In the genomic region with DNA sequence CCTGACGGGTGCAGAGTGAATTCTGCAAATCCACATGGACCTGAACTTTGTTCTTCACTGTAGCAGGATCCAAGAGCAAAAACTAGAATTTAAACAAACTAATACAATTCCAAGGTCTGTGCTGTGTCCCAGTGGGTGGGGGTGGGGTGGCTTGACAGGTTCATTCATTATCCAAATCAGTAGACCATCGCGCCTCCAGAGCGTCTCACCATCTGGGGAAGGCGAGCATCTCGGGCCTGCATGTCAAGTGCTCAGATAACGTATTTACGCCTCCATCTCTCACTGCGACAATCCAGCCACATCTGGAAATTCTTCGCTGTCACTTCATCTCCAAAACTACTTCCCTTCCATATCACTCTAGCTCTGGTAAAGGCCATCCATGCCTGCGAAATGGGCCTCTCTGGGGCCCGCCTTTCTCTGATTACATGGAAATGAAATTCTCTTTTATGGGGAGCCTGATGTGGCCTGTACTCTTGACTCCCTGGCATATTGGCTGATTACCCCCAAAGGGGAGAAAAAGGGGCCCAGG, we compare ENCODE assay signal across 17 mouse cellular contexts.
DNase-seq lines count a peak whose midpoint lies in the region; ATAC-seq and TF ChIP-seq lines count a peak whose summit lies in the region.
"Had no signal": no experiment of that assay in that cellular context is flagged by ENCODE, and none has a peak within 500 bp of the region (broad histone marks: within the 10 kb centered on the region; RNA-seq: fewer than 3 reads in every experiment).

No protein-coding gene starts in this region.

- H3K9me3 ChIP-seq in hindbrain, embryonic 12.5 days (replicated peaks), result no peaks in the 10 kb centered on the region
- no peaks in the 10 kb centered on the region for H3K9me3 ChIP-seq in hindbrain, embryonic 16.5 days (ENCODE audit: control insufficient read depth, low read length)
- no peaks in the 10 kb centered on the region for H3K9me3 ChIP-seq in lung, postnatal 0 days (ENCODE audit: low read length)
- H3K9me3 ChIP-seq in neural tube, embryonic 11.5 days (ENCODE audit: control insufficient read depth, low read length), result no peaks in the 10 kb centered on the region
- H3K9me3 ChIP-seq: midbrain, embryonic 12.5 days had no signal

- H3K9ac ChIP-seq in hindbrain, embryonic 12.5 days, result no peak overlapping the region
- no peak overlapping the region for H3K9ac ChIP-seq in hindbrain, embryonic 16.5 days (ENCODE audit: low read depth, low read length)
- H3K9ac ChIP-seq in lung, postnatal 0 days (replicated peaks; ENCODE audit: low read depth), result no peak overlapping the region
- no peak overlapping the region for H3K9ac ChIP-seq in neural tube, embryonic 11.5 days (ENCODE audit: low read length)
- H3K9ac ChIP-seq: forebrain, postnatal 0 days; midbrain, embryonic 12.5 days had no signal

- no peak for TF ChIP-seq POLR2A in lung, adult 2 months (IDR thresholded peaks at IDR 0.05; ENCODE audit: borderline replicate concordance, extremely low read depth, low read depth, low read length)

- 0 out of 2 replicates have a peak overlapping the region, but pooled peaks have one; percentile 36 for H3K27ac ChIP-seq in hindbrain, embryonic 12.5 days
- no peak overlapping the region for H3K27ac ChIP-seq in hindbrain, embryonic 16.5 days (ENCODE audit: low read depth, low read length)
- no peak overlapping the region for H3K27ac ChIP-seq in lung, postnatal 0 days (ENCODE audit: low read length)
- H3K27ac ChIP-seq in neural tube, embryonic 11.5 days (ENCODE audit: low read depth, low read length), result no peak overlapping the region
- H3K27ac ChIP-seq: macrophage; midbrain, embryonic 12.5 days; stomach, postnatal 0 days had no signal

- TF ChIP-seq CTCF in lung, postnatal 0 days (IDR thresholded peaks at IDR 0.05), result no peak
- no peak for TF ChIP-seq CTCF in lung, adult 2 months (IDR thresholded peaks at IDR 0.05; ENCODE audit: insufficient read depth, low read length)

- ATAC-seq in hindbrain, embryonic 12.5 days (ENCODE audit: low FRiP score), result 0 out of 2 replicates have a peak, but pooled peaks have one; percentile 32
- ATAC-seq in hindbrain, embryonic 16.5 days, result no peak
- ATAC-seq in lung, postnatal 0 days, result no peak
- no peak for ATAC-seq in neural tube, embryonic 11.5 days (ENCODE audit: insufficient read depth, low FRiP score, low TSS enrichment)
- ATAC-seq: forebrain, postnatal 0 days; inflammation-experienced regulatory T-cells, adult 6 months had no signal

- no peak overlapping the region for H3K4me2 ChIP-seq in hindbrain, embryonic 12.5 days (replicated peaks)
- no peak overlapping the region for H3K4me2 ChIP-seq in hindbrain, embryonic 16.5 days (ENCODE audit: low read length)
- H3K4me2 ChIP-seq in lung, postnatal 0 days (replicated peaks; ENCODE audit: low read depth, low read length), result no peak overlapping the region
- H3K4me2 ChIP-seq in neural tube, embryonic 11.5 days (ENCODE audit: low read depth), result no peak overlapping the region
- H3K4me2 ChIP-seq: midbrain, embryonic 12.5 days had no signal

- peaks cover 25% of the 10 kb centered on the region for H3K4me1 ChIP-seq in hindbrain, embryonic 12.5 days
- H3K4me1 ChIP-seq in hindbrain, embryonic 16.5 days (ENCODE audit: control insufficient read depth, insufficient read depth, low read depth, low read length), result peaks cover 5% of the 10 kb centered on the region; the same call in 1 of the 2 replicates
- H3K4me1 ChIP-seq in lung, postnatal 0 days (ENCODE audit: insufficient read depth, low read depth, low read length), result no peaks in the 10 kb centered on the region
- H3K4me1 ChIP-seq in lung, adult 2 months (ENCODE audit: control insufficient read depth, insufficient read depth, low read length), result no peaks in the 10 kb centered on the region
- peaks cover 3% of the 10 kb centered on the region; the same call in 1 of the 2 replicates for H3K4me1 ChIP-seq in neural tube, embryonic 11.5 days (ENCODE audit: control insufficient read depth, insufficient read depth, low read length)

- no peaks in the 10 kb centered on the region for H3K27me3 ChIP-seq in hindbrain, embryonic 12.5 days
- H3K27me3 ChIP-seq in hindbrain, embryonic 16.5 days (replicated peaks; ENCODE audit: control insufficient read depth, insufficient read depth, low read length), result no peaks in the 10 kb centered on the region
- H3K27me3 ChIP-seq in lung, postnatal 0 days (replicated peaks; ENCODE audit: insufficient read depth, low read length), result no peaks in the 10 kb centered on the region
- no peaks in the 10 kb centered on the region for H3K27me3 ChIP-seq in neural tube, embryonic 11.5 days (ENCODE audit: control insufficient read depth, insufficient read depth, low read length)
- H3K27me3 ChIP-seq: midbrain, embryonic 12.5 days had no signal

- DNase-seq in lung, postnatal 0 days (ENCODE audit: low spot score), result peak; percentile 28
- DNase-seq in lung, adult 2 months, result no peak
- DNase-seq in embryo, embryonic 9.5 days (ENCODE audit: extremely low spot score), result peak; percentile 16
- DNase-seq in neural tube, embryonic 11.5 days (ENCODE audit: low spot score), result peak; percentile 38
- DNase-seq in layer of hippocampus, adult 8-10 months (ENCODE audit: low spot score in 2 of 2), result no peak
- DNase-seq: B cell, adult 2 months; cerebellum, adult 2 months; forebrain, postnatal 0 days; gastrocnemius, postnatal 36 days; heart, postnatal 10 days; liver had no signal

- WGBS in hindbrain, embryonic 12.5 days, result 45% methylated on average over 12 of the region's 12 CpGs
- WGBS in hindbrain, embryonic 16.5 days, result 64% methylated on average over 12 of the region's 12 CpGs
- WGBS in lung, postnatal 0 days, result 62% methylated on average over 12 of the region's 12 CpGs
- WGBS in lung, adult 2 months, result 80% methylated on average over 12 of the region's 12 CpGs
- 52% methylated on average over 12 of the region's 12 CpGs for WGBS in neural tube, embryonic 11.5 days

- TF ChIP-seq EP300 in lung, postnatal 0 days (IDR thresholded peaks at IDR 0.05), result no peak

- H3K4me3 ChIP-seq in hindbrain, embryonic 12.5 days, result no peak overlapping the region
- H3K4me3 ChIP-seq in hindbrain, embryonic 16.5 days (ENCODE audit: low read length), result no peak overlapping the region
- no peak overlapping the region for H3K4me3 ChIP-seq in lung, postnatal 0 days (ENCODE audit: low read depth, low read length)
- H3K4me3 ChIP-seq in lung, adult 2 months (replicated peaks; ENCODE audit: extremely low read depth, low read depth, low read length), result no peak overlapping the region
- no peak overlapping the region for H3K4me3 ChIP-seq in neural tube, embryonic 11.5 days (ENCODE audit: low read depth, low read length)
- H3K4me3 ChIP-seq: midbrain, embryonic 12.5 days had no signal

- H3K36me3 ChIP-seq in hindbrain, embryonic 12.5 days, result no peaks in the 10 kb centered on the region
- H3K36me3 ChIP-seq in hindbrain, embryonic 16.5 days (ENCODE audit: control insufficient read depth, insufficient read depth, low read length), result no peaks in the 10 kb centered on the region
- no peaks in the 10 kb centered on the region for H3K36me3 ChIP-seq in lung, postnatal 0 days (ENCODE audit: insufficient read depth, low read length)
- no peaks in the 10 kb centered on the region; the same call in 1 of the 2 replicates for H3K36me3 ChIP-seq in neural tube, embryonic 11.5 days (ENCODE audit: control insufficient read depth, insufficient read depth, low read length)
- H3K36me3 ChIP-seq: midbrain, embryonic 12.5 days had no signal

Comparison
In these comparisons a context has a peak if more than half of its experiments do, and no peak if none do; other contexts are left out.
1. DNase-seq: peak in lung, postnatal 0 days (single experiment), embryo, embryonic 9.5 days (single experiment) and neural tube, embryonic 11.5 days (single experiment); none in lung, adult 2 months (single experiment) and layer of hippocampus, adult 8-10 months (0 of 2).